Mouse (Mus musculus) heart, adult 2 months (tissue): ENCODE measurements around the gene Cbfb.

Experiments used
- CTCF ChIP-seq: fragments of 200-600 bp; IDR thresholded peaks from 2 replicates; pipeline ENCODE4 v1.8.1; 2022; ENCODE audit warnings: antibody characterized with exemption, mild to moderate bottlenecking, moderate library complexity
- POLR2A ChIP-seq: fragments of 200-500 bp; IDR thresholded peaks from 2 replicates; pipeline ENCODE4 v1.6.1; 2011; ENCODE audit warnings: mild to moderate bottlenecking, low read depth, low read length, control low read depth; ENCODE audit not compliant: insufficient read depth

DNA sequence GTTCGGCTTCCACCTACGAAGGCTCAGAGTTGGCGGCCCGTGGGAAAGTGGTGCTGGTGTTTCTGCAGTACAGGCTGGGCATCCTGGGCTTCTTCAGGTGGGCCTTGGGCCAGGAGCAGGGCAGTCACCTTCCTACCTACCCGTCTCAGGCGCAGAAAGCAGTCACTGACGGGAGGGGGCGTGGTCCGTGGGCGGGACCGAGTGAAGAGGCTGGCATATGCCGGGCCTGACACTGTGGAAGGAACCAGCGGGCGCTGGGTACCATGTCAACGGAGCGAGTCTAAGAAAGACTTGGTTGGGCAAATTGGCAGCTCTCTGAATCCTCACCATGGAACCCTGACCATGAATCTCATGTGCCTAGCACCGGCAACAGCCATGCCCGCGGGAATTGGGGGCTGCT lies 28.1 kb upstream of the Cbfb start:
- TF ChIP-seq CTCF = no peak
- TF ChIP-seq POLR2A = no peak
